Mouse (Mus musculus) erythroblast, embryonic 14.5 days (primary cell): ENCODE results near the gene Fam114a1. TPM values are rescaled to one million over a fixed set of nuclear protein-coding genes. Genes with fewer than 3 reads are reported as not detected.

Source experiments
- H3K27me3 ChIP-seq: 2 replicates; pipeline ENCODE4 v1.6.1; 2012; ENCODE audit warnings: inconsistent platforms; ENCODE audit not compliant: control insufficient read depth
- H3K36me3 ChIP-seq: 2 replicates; pipeline ENCODE4 v1.6.1; 2012; ENCODE audit warnings: mild to moderate bottlenecking, inconsistent platforms; ENCODE audit not compliant: control insufficient read depth
- H3K4me1 ChIP-seq: 2 replicates; pipeline ENCODE4 v1.6.1; 2012; ENCODE audit warnings: inconsistent platforms; ENCODE audit not compliant: control insufficient read depth
- H3K4me3 ChIP-seq: replicated peaks from 2 replicates; pipeline ENCODE3; 2012; ENCODE audit warnings: moderate library complexity, mild to moderate bottlenecking, inconsistent platforms
- H3K9me3 ChIP-seq: 2 replicates; pipeline ENCODE4 v1.6.1; 2012; ENCODE audit warnings: low read length, inconsistent platforms, mixed read lengths; ENCODE audit not compliant: control insufficient read depth
- GATA1 ChIP-seq: IDR thresholded peaks from 2 replicates; pipeline ENCODE4 v1.6.1; 2012; ENCODE audit warnings: low read length, inconsistent platforms, mixed read lengths
- TAL1 ChIP-seq: IDR thresholded peaks from 3 replicates; pipeline ENCODE4 v1.6.1; 2012; ENCODE audit warnings: low read length, inconsistent platforms, mixed read lengths
- polyA plus RNA-seq: library from polyadenylated mRNA; stranded (reverse); fragments of >175 nt; gene quantifications from 2 replicates; pipeline ENCODE4 v1.2.3, GENCODE M21; 2012

Gene Fam114a1
- polyA plus RNA-seq, 1 experiment, result not detected

- TF ChIP-seq GATA1, result no peak
- TF ChIP-seq TAL1, result no peak
- H3K9me3 ChIP-seq, result no peaks in the 10 kb centered on the region
- no peaks in the 10 kb centered on the region for H3K36me3 ChIP-seq
- peaks cover 5% of the 10 kb centered on the region for H3K27me3 ChIP-seq
- H3K4me1 ChIP-seq, result peaks cover 2% of the 10 kb centered on the region; the same call in 1 of the 2 replicates
- no peak overlapping the region for H3K4me3 ChIP-seq
Observed at GRCm38 (mm10) chr5:64960857-64961391, 8.9 kb upstream of the Fam114a1 start.

DNA sequence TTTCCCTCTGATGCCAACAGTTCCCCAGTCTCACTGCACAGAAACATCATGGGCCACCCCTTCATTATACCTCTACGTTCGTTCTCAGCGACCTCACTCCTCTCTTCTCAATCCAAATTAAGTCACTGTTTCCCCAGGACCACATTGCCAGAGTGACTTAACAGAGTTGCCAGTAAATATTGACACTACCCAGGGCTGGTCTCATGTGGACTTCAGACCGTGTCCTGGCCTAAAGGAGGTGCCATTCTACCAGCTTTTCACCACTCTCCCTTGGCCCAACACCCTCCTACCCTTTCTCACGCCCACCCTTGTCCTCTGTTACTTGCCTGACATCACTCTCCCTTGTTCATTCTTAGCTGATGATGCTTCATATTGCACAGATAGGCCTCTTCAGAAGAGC, 6.6 kb upstream of the Fam114a1 start:
- Histone ChIP-seq H3K9me3 (no peaks in the 10 kb centered on the region), H3K4me3 (no peak overlapping the region), H3K27me3 (peaks cover 5% of the 10 kb centered on the region), H3K4me1 (peaks cover 2% of the 10 kb centered on the region; the same call in 1 of the 2 replicates), H3K36me3 (no peaks in the 10 kb centered on the region)
- TF ChIP-seq GATA1, result no peak
- TF ChIP-seq TAL1, result no peak

DNA sequence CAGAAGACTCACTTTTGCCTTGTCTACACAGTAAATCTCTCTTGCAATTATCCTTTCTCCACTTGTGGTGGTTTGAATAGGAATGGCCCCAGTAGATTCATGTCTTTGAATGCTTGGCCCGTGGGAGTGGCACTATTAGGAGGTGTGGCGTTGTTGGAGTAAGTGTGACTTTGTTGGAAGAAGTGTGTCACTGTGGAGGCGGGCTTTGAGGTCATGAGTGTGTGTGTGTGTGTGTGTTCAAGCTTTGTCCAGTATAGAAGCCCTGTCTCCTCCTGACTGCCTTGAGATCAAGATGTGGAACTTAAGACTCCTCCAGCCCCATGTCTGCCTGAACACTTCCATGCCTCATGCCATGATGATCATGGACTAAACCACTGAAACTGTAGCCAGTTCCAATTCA, 6.1 kb upstream of the Fam114a1 start:
- Histone ChIP-seq H3K4me1 (peaks cover 2% of the 10 kb centered on the region; the same call in 1 of the 2 replicates), H3K27me3 (peaks cover 5% of the 10 kb centered on the region), H3K4me3 (no peak overlapping the region), H3K9me3 (no peaks in the 10 kb centered on the region), H3K36me3 (no peaks in the 10 kb centered on the region)
- TF ChIP-seq TAL1, result no peak
- TF ChIP-seq GATA1, result no peak

- H3K27me3 ChIP-seq, result peaks cover 25% of the 10 kb centered on the region
- peak overlapping the region; percentile 62 for H3K4me3 ChIP-seq
- H3K9me3 ChIP-seq, result no peaks in the 10 kb centered on the region
- TF ChIP-seq GATA1, result no peak
- TF ChIP-seq TAL1, result no peak
- peaks cover 17% of the 10 kb centered on the region for H3K4me1 ChIP-seq
- no peaks in the 10 kb centered on the region; the same call in 1 of the 2 replicates for H3K36me3 ChIP-seq
Observed at GRCm38 (mm10) chr5:64968961-64969860, 660 bp upstream of the Fam114a1 start.

DNA sequence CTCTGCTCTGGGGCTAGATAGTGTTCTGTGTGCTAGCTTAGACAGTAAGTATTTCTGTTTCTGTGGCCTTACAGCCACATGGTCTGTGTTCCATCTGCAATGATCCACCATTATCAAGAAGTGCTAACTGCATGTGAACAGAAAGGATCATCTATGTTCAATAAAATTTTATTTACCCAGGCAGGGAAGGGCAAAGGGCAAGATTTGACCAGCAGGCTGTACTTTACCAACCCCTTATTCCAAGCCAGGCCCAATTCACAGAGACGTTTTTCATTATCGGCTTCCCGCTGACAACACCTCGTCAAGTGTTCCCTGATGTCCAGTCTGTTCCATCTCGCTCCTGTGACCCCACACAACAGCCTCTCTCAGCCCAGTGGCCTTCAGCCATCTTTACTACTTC, 5.2 kb downstream of the Fam114a1 start:
- TF ChIP-seq GATA1 (no peak), TAL1 (no peak)
- H3K36me3 ChIP-seq, result no peaks in the 10 kb centered on the region; the same call in 1 of the 2 replicates
- H3K4me1 ChIP-seq, result peaks cover 4% of the 10 kb centered on the region
- peaks cover 11% of the 10 kb centered on the region for H3K27me3 ChIP-seq
- no peak overlapping the region for H3K4me3 ChIP-seq
- H3K9me3 ChIP-seq, result no peaks in the 10 kb centered on the region

DNA sequence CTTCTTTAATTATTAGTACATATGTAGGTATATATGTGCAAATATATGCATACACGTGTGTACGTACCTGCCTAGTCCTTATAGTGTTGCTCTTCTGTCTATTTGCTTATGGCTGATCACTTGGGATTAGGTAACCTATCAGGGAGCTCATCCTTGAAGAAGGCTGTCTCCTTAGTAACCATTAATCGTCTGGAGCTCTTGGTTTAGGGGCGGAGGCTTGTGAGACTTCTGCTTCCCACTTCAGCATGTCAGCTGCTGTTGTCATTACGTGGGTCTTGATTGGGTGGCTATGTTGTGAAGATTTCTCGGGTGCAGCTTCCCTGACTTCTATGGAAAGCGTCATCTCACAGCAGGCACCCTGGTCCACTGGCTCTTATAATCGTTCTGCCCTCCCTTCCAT, 7.3 kb downstream of the Fam114a1 start:
- Histone ChIP-seq H3K27me3 (no peaks in the 10 kb centered on the region), H3K4me3 (no peak overlapping the region), H3K36me3 (no peaks in the 10 kb centered on the region; the same call in 1 of the 2 replicates), H3K9me3 (no peaks in the 10 kb centered on the region), H3K4me1 (no peaks in the 10 kb centered on the region)
- no peak for TF ChIP-seq GATA1
- no peak for TF ChIP-seq TAL1

DNA sequence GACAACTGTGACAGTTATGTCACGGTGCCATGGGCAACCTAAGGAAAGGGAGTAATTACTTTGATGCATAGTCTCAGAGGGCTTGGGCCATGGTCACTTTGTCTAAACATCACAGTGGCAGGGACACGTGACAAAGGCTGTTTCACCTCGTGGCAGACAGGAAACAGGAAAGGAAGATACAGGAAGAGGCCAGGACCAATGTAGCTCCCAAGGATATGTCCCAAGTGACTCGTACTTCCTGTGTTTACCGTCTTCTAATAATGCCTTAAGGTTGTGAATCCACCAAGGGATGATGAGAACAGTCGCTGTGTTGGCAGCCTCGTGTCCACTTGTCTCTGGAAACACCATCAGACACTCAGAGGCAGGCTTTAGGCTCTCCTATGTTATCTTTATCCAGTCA, 16.1 kb downstream of the Fam114a1 start:
- Histone ChIP-seq H3K27me3 (no peaks in the 10 kb centered on the region), H3K36me3 (no peaks in the 10 kb centered on the region; the same call in 1 of the 2 replicates), H3K4me1 (no peaks in the 10 kb centered on the region), H3K4me3 (no peak overlapping the region), H3K9me3 (no peaks in the 10 kb centered on the region)
- no peak for TF ChIP-seq TAL1
- no peak for TF ChIP-seq GATA1

- no peaks in the 10 kb centered on the region for H3K27me3 ChIP-seq
- no peaks in the 10 kb centered on the region for H3K4me1 ChIP-seq
- no peak overlapping the region for H3K4me3 ChIP-seq
- TF ChIP-seq GATA1, result no peak
- no peak for TF ChIP-seq TAL1
- H3K9me3 ChIP-seq, result no peaks in the 10 kb centered on the region
- no peaks in the 10 kb centered on the region; the same call in 1 of the 2 replicates for H3K36me3 ChIP-seq
Observed at GRCm38 (mm10) chr5:64989940-64990339, 20.1 kb downstream of the Fam114a1 start.

- Histone ChIP-seq H3K4me1 (no peaks in the 10 kb centered on the region), H3K4me3 (no peak overlapping the region), H3K27me3 (no peaks in the 10 kb centered on the region), H3K9me3 (no peaks in the 10 kb centered on the region), H3K36me3 (no peaks in the 10 kb centered on the region; the same call in 1 of the 2 replicates)
- TF ChIP-seq GATA1 (no peak), TAL1 (no peak)
Observed at GRCm38 (mm10) chr5:64992540-64992939, 22.7 kb downstream of the Fam114a1 start.
